Mouse (Mus musculus) lung, adult 2 months (tissue): Measurements from ENCODE around the gene 1190005I06Rik. TPM values are rescaled to one million over a fixed set of nuclear protein-coding genes. Genes with fewer than 3 reads are reported as not detected.

ENCODE experiments used
- DNase-seq: peaks from one replicate; pipeline ENCODE4 v3.0.0; 2022
- H3K4me1 ChIP-seq: fragments of 200-500 bp; 2 replicates; pipeline ENCODE4 v1.6.1; 2011; ENCODE audit warnings: low read length; ENCODE audit not compliant: control insufficient read depth, insufficient read depth
- H3K4me3 ChIP-seq: fragments of 200-500 bp; replicated peaks from 2 replicates; pipeline ENCODE3; 2011; ENCODE audit warnings: low read depth, mild to moderate bottlenecking, control low read depth, low read length; ENCODE audit errors: extremely low read depth
- CTCF ChIP-seq: fragments of 200-500 bp; IDR thresholded peaks from 2 replicates; pipeline ENCODE4 v1.5.1; 2011; ENCODE audit warnings: mild to moderate bottlenecking, low read length, control low read depth; ENCODE audit not compliant: insufficient read depth
- POLR2A ChIP-seq: fragments of 200-500 bp; IDR thresholded peaks from 2 replicates; pipeline ENCODE4 v1.6.1; 2011; ENCODE audit warnings: low read depth, mild to moderate bottlenecking, control low read depth, low read length, borderline replicate concordance; ENCODE audit errors: extremely low read depth
- WGBS: fragments of 180-500 bp; shearing (Covaris S2); methylation state at CpG from one replicate; pipeline ENCODE4 v1.1.7; 2018; 5-methylcytosine and 5-hydroxymethylcytosine counted together
- polyA plus RNA-seq: library from polyadenylated mRNA; depleted of rRNA; stranded (reverse); fragments of >200 nt; gene quantifications from 2 replicates; pipeline ENCODE4 v1.2.3, GENCODE M21; 2012

1190005I06Rik gene
- polyA plus RNA-seq, 1 experiment, result 2.4 TPM

DNA sequence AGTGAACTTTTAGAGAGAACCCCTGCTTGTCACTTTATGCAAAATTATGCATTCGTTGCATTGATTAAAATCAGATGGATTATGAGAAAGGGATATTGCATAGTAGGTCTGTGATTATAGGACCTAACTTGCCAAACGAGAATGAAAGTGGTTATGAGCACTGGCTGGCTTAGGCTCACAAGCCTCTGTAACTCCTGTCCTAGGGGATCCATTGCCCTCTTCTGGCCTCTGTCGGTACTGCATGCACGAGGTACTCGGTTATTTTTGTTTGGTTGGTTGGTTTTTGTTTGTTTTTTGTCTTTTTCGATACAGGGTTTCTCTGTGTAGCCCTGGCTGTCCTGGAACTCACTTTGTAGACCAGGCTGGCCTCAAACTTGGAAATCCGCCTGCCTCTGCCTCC is 39.5 kb downstream of the 1190005I06Rik start:
- peak; percentile 77 for DNase-seq
- no peaks in the 10 kb centered on the region for H3K4me1 ChIP-seq
- 10% methylated on average over 7 of the region's 7 CpGs for WGBS
- TF ChIP-seq CTCF (peak; percentile 87), POLR2A (no peak)
- no peak overlapping the region for H3K4me3 ChIP-seq

DNA sequence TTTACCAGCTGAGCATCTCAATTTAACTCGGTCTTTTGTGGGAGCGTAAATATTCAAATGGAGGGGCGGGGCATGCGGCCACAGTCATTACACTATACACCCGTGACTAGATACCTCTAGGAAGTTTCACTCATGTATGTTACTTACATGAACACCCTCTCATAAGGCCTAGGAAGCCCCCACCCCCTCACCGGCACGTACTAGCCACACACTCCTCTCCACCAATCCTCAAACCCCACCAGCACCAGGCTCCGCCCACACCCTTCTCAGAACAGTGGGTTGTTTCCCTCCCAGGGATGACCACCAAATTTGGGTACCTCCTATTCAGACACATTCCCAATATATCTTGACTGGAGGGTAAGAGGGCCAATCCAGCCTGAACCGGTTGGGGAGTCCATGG is 40.0 kb downstream of the 1190005I06Rik start:
- 76% methylated on average over 9 of the region's 9 CpGs for WGBS
- no peak for DNase-seq
- TF ChIP-seq POLR2A, result no peak
- no peak for TF ChIP-seq CTCF

DNA sequence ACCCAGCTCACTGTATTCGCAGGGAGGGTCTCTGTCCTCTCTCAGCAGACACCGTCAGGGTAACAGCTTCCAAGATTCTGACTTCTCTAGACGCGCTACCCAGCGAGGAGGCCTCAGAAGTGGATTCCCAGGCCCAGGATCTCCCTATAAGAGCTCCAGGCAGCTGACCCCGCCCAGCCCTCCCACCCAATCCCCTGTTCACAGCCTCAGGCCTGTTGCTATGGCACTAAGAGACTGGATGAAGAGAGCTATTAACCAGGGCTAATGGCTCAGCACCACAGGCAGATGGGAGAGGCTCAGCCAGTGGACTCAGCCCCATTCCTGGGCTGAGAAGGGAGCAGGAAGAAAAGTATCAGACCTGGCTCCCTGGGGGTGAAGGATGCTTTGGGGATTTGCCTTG is 44.8 kb downstream of the 1190005I06Rik start:
- TF ChIP-seq POLR2A (no peak), CTCF (no peak)
- Histone ChIP-seq H3K4me1 (no peaks in the 10 kb centered on the region), H3K4me3 (no peak overlapping the region)
- no peak for DNase-seq
- 51% methylated on average over 6 of the region's 6 CpGs for WGBS

More for the DNA sequence above, 40.0 kb downstream of the 1190005I06Rik start:
- no peaks in the 10 kb centered on the region for H3K4me1 ChIP-seq
- no peak overlapping the region for H3K4me3 ChIP-seq

DNA sequence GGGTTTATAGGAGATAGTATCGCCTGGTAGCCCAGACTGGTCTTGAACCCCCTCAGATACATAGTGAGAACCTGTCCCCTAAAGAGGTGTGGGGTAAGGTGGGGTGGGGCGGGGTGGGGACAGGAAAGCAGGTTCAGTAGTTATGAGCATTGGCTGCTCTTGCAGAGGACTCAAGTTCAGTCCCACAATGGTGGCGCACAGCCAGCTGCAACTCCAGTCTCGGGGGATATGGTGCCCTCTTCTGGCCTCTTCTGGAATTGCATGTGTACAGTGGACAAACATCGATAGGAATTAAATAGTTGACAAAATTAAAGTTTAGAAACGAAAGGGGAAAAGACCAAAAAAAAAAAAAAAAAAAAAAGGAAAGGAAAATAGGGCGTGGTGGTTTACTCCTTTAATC is 47.9 kb downstream of the 1190005I06Rik start:
- peak; percentile 87 for TF ChIP-seq CTCF
- no peak for TF ChIP-seq POLR2A
- peak; percentile 85 for DNase-seq
- Histone ChIP-seq H3K4me3 (no peak overlapping the region), H3K4me1 (no peaks in the 10 kb centered on the region)
- 39% methylated on average over 7 of the region's 7 CpGs for WGBS

DNA sequence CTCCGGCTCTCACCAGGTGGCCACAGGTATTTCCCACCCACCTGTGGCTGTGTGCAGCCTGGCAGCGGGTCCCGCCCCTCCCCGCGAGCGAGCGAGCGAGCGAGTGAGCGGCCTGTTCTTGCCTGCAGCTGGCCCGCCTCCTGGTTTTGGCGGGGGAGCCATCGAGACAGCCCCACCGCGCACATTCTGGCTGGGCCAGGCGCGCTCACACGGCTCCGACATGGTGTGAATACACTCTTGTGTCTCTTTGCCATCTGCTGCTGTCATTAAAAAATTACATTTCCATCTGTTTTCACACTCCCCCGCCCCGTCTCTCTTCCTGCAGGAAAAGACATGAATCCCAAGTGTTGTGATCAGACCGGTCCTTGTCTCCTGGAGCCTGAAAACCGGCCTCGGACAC is 48.9 kb downstream of the 1190005I06Rik start:
- Histone ChIP-seq H3K4me1 (no peaks in the 10 kb centered on the region), H3K4me3 (no peak overlapping the region)
- WGBS, result 38% methylated on average over 24 of the region's 24 CpGs
- no peak for DNase-seq
- TF ChIP-seq CTCF (no peak), POLR2A (no peak)

DNA sequence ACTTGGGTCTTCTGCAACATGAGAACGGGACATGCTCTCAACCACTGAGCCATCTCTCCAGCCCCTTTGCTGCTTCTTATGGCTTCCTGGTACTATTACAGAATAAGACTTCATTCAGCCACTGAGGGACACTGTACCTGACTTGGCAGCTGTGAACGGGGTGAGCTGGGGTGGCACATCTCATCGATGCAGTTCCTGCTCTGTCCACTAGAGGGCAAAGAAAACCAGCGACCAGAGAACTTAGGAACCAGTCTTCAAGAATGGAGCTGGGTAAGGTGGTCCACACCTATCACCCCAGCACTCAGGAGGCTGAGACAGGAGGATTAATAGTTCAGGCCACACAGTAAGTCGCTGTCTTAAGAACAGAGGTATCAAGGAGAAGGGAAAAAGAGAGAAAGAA is 51.5 kb downstream of the 1190005I06Rik start:
- WGBS, result 13% methylated on average over 5 of the region's 5 CpGs
- peak; percentile 91 for TF ChIP-seq CTCF
- no peak for TF ChIP-seq POLR2A
- H3K4me1 ChIP-seq, result no peaks in the 10 kb centered on the region
- no peak overlapping the region for H3K4me3 ChIP-seq
- peak; percentile 54 for DNase-seq

DNA sequence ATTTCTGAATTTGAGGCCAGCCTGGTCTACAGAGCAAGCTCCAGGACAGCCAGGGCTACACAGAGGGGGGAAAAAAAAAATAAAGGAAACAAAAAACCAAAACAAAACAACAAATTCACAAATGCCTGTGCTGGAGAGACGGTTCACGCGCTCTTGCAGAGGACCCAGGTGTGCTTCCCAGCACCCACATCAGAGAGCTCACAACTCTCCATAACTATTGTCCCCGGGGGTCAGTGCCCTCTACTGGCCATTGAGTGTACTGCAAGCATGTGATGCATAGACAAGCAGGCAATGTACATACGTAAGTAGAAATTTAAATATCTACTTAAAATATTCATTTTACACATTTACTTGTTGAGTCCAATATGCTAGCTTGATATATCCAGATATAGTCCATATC is 52.9 kb downstream of the 1190005I06Rik start:
- no peak for DNase-seq
- WGBS, result 89% methylated on average over 5 of the region's 5 CpGs
- H3K4me3 ChIP-seq, result no peak overlapping the region
- TF ChIP-seq CTCF, result peak; percentile 31; the same call in 1 of the 2 replicates
- no peak for TF ChIP-seq POLR2A
- no peaks in the 10 kb centered on the region for H3K4me1 ChIP-seq

DNA sequence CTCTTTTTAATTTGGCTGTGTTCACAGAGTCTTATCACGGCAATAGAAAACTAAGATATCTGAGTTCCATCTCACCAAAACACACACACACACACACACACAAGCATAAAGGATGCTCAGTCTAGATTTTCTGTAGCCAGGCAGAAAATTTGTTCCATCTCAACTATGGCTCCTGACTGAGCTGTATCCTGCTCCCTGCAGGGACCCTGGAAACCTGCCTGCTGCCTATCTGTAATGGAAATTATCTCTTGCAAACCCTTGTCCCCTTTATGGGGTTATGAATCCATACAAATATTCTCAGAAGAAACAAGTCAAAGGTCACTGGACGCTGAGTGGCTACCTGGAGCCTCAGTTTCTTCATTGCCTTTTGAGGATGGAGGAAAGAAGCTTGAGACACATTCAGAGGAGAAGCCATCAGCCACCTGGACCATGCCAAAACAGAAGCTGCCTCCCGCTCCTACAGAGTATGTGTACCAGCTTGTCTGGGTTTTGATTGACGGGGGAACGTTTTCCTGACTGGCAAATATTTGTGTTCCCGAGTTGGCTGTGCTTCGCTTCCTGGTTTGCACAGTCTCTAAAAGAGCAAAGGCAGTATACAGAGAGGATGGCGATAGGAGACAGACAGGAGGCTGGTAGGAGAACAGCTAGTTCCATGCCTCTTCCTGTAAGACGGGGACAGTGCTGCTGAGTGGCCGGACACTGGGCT is 55.7 kb downstream of the 1190005I06Rik start:
- no peak overlapping the region for H3K4me3 ChIP-seq
- no peak for DNase-seq
- no peaks in the 10 kb centered on the region for H3K4me1 ChIP-seq
- TF ChIP-seq POLR2A (no peak), CTCF (no peak)
- 40% methylated on average over 10 of the region's 10 CpGs for WGBS

DNA sequence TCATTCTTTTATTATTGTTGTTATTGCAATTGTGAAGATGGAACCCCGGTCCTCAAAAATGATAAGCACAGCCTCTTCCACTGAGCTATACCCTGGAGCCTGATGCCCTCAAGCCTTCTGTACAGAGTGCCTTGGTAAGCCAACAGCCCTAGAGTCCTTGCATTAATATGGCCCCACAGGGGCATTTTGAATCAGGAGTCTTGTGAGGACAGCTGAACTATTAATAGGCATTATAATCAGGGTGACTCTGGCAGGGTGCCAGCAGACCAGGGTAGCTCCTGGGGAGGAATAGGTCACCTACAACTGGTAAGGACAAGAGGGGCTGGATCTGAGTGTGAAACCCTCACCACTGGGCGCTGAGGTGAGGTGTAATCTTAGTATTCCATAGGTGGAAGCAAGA is 57.5 kb downstream of the 1190005I06Rik start:
- Histone ChIP-seq H3K4me3 (no peak overlapping the region), H3K4me1 (no peaks in the 10 kb centered on the region)
- WGBS, result 50% methylated on average over 2 of the region's 2 CpGs
- no peak for DNase-seq
- TF ChIP-seq POLR2A (no peak), CTCF (no peak)
